Mouse (Mus musculus): ENCODE data around the gene Gpr84.

Gene Gpr84

GRCm38 (mm10) chr15:103335488-103336235 is 25.2 kb upstream of the Gpr84 start:
- DNase-seq = no peak

- DNase-seq = peak; percentile 3
Measured at GRCm38 (mm10) chr15:103335040-103335439, 24.6 kb upstream of the Gpr84 start.

- DNase-seq = no peak
Measured at GRCm38 (mm10) chr15:103334194-103334593, 23.8 kb upstream of the Gpr84 start.

GRCm38 (mm10) chr15:103333738-103334137 is 23.3 kb upstream of the Gpr84 start:
- no peak for DNase-seq

- DNase-seq = no peak
Measured at GRCm38 (mm10) chr15:103333081-103333615, 22.7 kb upstream of the Gpr84 start.

- DNase-seq = peak; percentile 88
Measured at GRCm38 (mm10) chr15:103323455-103324247, 13.2 kb upstream of the Gpr84 start.

GRCm38 (mm10) chr15:103323070-103323454 is 12.7 kb upstream of the Gpr84 start:
- DNase-seq = peak; percentile 81

GRCm38 (mm10) chr15:103322396-103322795 is 12.0 kb upstream of the Gpr84 start:
- peak; percentile 60 for DNase-seq

- peak; percentile 62 for DNase-seq
Measured at GRCm38 (mm10) chr15:103321076-103321475, 10.7 kb upstream of the Gpr84 start.

- no peak for DNase-seq
Measured at GRCm38 (mm10) chr15:103318201-103318816, 7.9 kb upstream of the Gpr84 start.

- DNase-seq = peak; percentile 38
Measured at GRCm38 (mm10) chr15:103317731-103318130, 7.3 kb upstream of the Gpr84 start.

- peak; percentile 4 for DNase-seq
Measured at GRCm38 (mm10) chr15:103317120-103317519, 6.7 kb upstream of the Gpr84 start.

- DNase-seq = peak; percentile 40
Measured at GRCm38 (mm10) chr15:103315979-103316776, 5.8 kb upstream of the Gpr84 start.

GRCm38 (mm10) chr15:103315011-103315502 is 4.6 kb upstream of the Gpr84 start:
- DNase-seq = peak; percentile 73

GRCm38 (mm10) chr15:103314181-103314580 is 3.8 kb upstream of the Gpr84 start:
- DNase-seq = peak; percentile 53

- peak; percentile 57 for DNase-seq
Measured at GRCm38 (mm10) chr15:103313495-103314095, 3.2 kb upstream of the Gpr84 start.

- DNase-seq = peak; percentile 40
Measured at GRCm38 (mm10) chr15:103308876-103309580, 1.4 kb downstream of the Gpr84 start.

GRCm38 (mm10) chr15:103308056-103308875 is 2.1 kb downstream of the Gpr84 start:
- peak; percentile 39 for DNase-seq

- peak; percentile 90 for DNase-seq
Measured at GRCm38 (mm10) chr15:103307125-103307524, 3.3 kb downstream of the Gpr84 start.
